Mouse (Mus musculus) liver, embryonic 12.5 days (tissue): Measurements from ENCODE around the gene Mtmr14. TPM values are rescaled to one million over a fixed set of nuclear protein-coding genes. Genes with fewer than 3 reads are reported as not detected.

Experiments used
- ATAC-seq: fragments of 200-750 bp; cut with Nextera tagmentation; 2 replicates; pipeline ENCODE4 v1.8.0; 2017; ENCODE audit warnings: moderate number of reproducible peaks, mild to moderate bottlenecking, moderate library complexity
- H3K27ac ChIP-seq: fragments of 300-500 bp; sonication (generic); 2 replicates; pipeline ENCODE4 v1.5.1; 2016; ENCODE audit warnings: mild to moderate bottlenecking
- H3K27me3 ChIP-seq: fragments of 300-500 bp; sonication (generic); replicated peaks from 2 replicates; pipeline ENCODE4 v1.6.1; 2016; ENCODE audit warnings: mild to moderate bottlenecking, moderate library complexity
- H3K36me3 ChIP-seq: fragments of 300-500 bp; sonication (generic); 2 replicates; pipeline ENCODE4 v1.6.1; 2016; ENCODE audit warnings: mild to moderate bottlenecking, moderate library complexity
- H3K4me1 ChIP-seq: fragments of 300-500 bp; sonication (generic); 2 replicates; pipeline ENCODE4 v1.6.1; 2016
- H3K4me2 ChIP-seq: fragments of 300-500 bp; sonication (generic); 2 replicates; pipeline ENCODE4 v1.6.1; 2016; ENCODE audit warnings: mild to moderate bottlenecking, moderate library complexity
- H3K4me3 ChIP-seq: fragments of 300-500 bp; sonication (generic); 2 replicates; pipeline ENCODE4 v1.5.1; 2016; ENCODE audit warnings: mild to moderate bottlenecking, moderate library complexity
- H3K9ac ChIP-seq: fragments of 300-500 bp; sonication (generic); 2 replicates; pipeline ENCODE4 v1.6.1; 2016; ENCODE audit warnings: mild to moderate bottlenecking, moderate library complexity
- H3K9me3 ChIP-seq: fragments of 300-500 bp; sonication (generic); replicated peaks from 2 replicates; pipeline ENCODE4 v1.6.1; 2016; ENCODE audit warnings: mild to moderate bottlenecking, moderate library complexity
- WGBS: fragments of 180-500 bp; shearing (Covaris S2); methylation state at CpG from one replicate; pipeline ENCODE4 v1.1.7; 2016; ENCODE audit not compliant: insufficient replicate concordance; 5-methylcytosine and 5-hydroxymethylcytosine counted together
- polyA plus RNA-seq: library from polyadenylated mRNA; unstranded; fragments of >200 nt; fragmentation: Nextera tagmentation; extraction: Ambion mirVana; gene quantifications from 2 replicates; pipeline ENCODE4 v1.2.1, GENCODE M21; 2016

Mtmr14 gene
- 24.8 and 26.5 TPM in 2 replicates for polyA plus RNA-seq

DNA sequence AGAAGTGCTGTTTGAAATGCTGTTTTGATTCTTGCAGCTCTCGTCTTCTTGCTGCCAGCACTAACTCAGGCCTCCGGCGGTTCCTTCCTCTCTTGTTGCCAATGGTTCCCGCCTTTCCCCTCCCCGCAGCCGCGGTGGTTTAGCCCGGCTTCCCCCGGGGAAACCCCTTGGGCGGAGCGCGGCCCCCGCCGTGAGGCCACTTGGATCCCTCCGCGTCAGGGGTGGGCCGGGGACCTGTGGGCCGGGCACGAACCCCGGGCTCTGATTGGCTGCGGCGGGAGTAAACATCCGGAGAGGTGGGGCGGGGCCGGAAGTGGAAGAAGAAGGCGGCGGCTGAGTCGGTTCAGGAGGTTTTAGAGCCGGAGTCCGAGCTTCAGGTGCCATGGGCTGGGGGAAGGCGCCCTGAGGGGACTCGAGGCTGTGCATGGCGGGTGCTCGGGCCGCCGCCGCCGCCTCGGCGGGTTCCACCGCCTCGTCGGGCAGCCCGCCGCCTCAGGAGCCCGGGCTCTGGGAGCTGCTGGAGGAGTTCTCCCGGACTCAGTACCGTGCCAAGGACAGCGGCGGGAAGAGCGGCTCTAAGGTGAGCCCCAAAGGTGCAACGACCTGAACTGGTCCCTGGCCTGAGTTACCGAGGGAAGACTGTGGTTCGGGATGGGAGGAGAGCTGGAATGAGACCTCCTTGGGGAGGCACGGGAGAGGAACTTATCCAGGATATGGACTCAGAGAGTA lies at the start of gene Mtmr14:
Mtmr14 (plus strand) TSS at position 302 of the 729 bp plus-strand sequence.
- H3K27ac ChIP-seq, result peak within 1 kb of the TSS; percentile 82
- H3K9me3 ChIP-seq, result no peaks in the 10 kb centered on the region
- under 1% methylated on average over 55 of the region's 55 CpGs for WGBS
- peaks cover 29% of the 10 kb centered on the region for H3K4me1 ChIP-seq
- H3K27me3 ChIP-seq, result 0 out of 2 replicates have a peak, but pooled peaks cover 3% of the 10 kb centered on the region
- H3K4me3 ChIP-seq, result peak within 1 kb of the TSS; percentile 97
- H3K9ac ChIP-seq, result peak within 1 kb of the TSS; percentile 94
- peak within 1 kb of the TSS; percentile 80 for H3K4me2 ChIP-seq
- H3K36me3 ChIP-seq, result peaks cover 25% of the 10 kb centered on the region
- ATAC-seq, result peak; percentile 98

DNA sequence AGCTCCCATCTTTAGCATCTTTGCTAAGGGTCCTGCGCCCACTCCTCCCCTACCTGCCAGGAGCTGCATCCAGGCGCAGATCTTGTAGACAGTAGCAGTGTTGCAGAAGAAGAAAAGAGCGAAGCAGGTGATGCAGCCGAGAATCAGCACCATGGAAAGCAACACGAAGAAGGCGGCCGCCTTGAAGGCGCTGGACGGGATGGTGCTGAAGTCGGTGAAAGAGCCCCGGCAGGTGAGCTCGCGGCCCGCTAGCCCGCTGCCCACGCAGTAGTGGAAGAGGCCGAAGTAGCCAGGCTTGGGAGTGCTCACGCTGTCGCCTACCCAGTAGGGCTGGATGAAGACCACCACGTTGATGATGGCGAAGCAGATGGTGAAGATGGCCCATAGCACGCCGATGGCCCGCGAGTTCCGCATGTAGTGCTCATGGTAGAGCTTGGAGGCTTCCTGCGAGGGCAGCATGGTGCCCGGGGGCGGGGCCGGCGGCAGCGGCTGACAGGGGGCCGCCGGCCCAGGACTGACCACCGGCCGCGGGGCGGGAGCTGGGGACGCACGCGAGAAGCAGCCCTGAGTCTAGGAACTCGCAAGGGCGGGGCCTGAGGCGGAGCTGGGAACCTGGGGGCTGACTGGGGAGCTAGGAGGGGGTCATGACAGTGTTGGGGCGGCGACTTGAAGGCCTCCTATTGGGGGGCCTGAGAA lies 43.7 kb upstream of the Mtmr14 start:
- H3K9ac ChIP-seq, result no peak overlapping the region
- 6% methylated on average over 46 of the region's 46 CpGs for WGBS
- peaks cover 73% of the 10 kb centered on the region for H3K27me3 ChIP-seq
- H3K4me1 ChIP-seq, result peaks cover 12% of the 10 kb centered on the region; the same call in 1 of the 2 replicates
- no peak overlapping the region for H3K27ac ChIP-seq
- H3K9me3 ChIP-seq, result no peaks in the 10 kb centered on the region
- H3K4me2 ChIP-seq, result peak overlapping the region; percentile 25
- no peak overlapping the region for H3K4me3 ChIP-seq
- no peaks in the 10 kb centered on the region for H3K36me3 ChIP-seq
- ATAC-seq, result no peak

DNA sequence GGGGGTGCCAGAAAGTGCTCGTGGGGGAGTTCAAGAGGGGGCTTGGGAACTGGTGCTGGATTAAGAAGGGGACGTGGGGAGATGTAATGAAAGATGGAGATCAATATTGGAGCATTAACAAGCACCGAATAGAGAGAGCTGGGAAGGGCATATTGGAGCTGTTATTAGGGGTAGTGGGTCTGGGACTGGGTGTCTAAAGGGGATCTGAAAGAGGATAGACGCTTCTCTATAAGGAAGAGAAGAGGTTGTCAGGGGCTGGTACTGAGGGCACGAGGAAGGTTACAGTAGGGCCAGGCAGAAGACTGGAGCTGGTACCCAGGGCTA lies 43.2 kb upstream of the Mtmr14 start:
- Histone ChIP-seq H3K4me1 (peaks cover 12% of the 10 kb centered on the region; the same call in 1 of the 2 replicates), H3K9me3 (no peaks in the 10 kb centered on the region), H3K4me3 (no peak overlapping the region), H3K27me3 (peaks cover 76% of the 10 kb centered on the region), H3K36me3 (no peaks in the 10 kb centered on the region), H3K9ac (no peak overlapping the region), H3K27ac (no peak overlapping the region), H3K4me2 (peak overlapping the region; percentile 65)
- no peak for ATAC-seq
- 5% methylated on average over 5 of the region's 5 CpGs for WGBS

DNA sequence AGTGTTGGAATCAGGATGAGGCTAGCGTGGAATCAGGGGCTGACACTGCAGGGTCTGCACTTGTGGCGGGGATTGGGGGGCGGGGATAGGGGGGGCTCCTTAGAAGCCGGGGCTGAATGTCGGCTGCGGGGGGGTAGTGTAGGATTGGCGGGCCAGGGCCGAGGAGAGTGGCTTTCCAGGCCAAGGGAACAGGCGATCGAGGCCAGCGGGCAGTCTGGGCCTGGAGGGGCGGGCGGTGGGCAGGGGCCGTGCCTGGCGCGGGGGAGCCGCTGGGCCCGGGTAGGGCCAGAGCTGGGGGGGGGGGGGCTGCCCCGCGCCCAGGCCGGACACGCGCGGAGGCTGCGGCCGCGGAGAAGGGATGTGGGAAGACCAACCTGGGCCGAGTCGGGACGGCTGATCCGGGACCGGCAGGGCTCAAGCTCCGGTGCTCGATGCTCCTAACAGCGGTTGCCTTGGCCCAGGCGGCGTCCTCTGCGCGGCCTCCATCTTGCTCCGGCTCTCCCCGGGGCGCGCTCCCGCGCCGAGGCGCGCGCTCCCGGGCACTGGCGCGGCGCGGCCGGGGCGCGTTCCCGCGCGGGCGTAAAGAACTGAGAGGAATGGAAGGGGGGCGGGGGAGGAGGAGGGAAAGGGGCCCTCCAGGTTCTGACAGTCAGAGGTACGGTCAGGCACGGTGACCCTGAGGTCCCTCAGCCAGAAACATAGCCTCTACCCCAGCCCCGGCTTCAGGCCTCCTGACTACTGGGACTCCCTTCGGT lies 42.6 kb upstream of the Mtmr14 start, which contains the start of gene Lhfpl4:
Lhfpl4 (minus strand) TSS at position 544 of the 755 bp plus-strand sequence.
- no peaks in the 10 kb centered on the region for H3K36me3 ChIP-seq
- no peak within 1 kb of the TSS for H3K27ac ChIP-seq
- no peak within 1 kb of the TSS for H3K9ac ChIP-seq
- H3K27me3 ChIP-seq, result peaks cover 76% of the 10 kb centered on the region
- H3K4me3 ChIP-seq, result peak within 1 kb of the TSS; percentile 45
- WGBS, result 4% methylated on average over 34 of the region's 66 CpGs
- ATAC-seq, result no peak
- peaks cover 12% of the 10 kb centered on the region; the same call in 1 of the 2 replicates for H3K4me1 ChIP-seq
- H3K4me2 ChIP-seq, result peak within 1 kb of the TSS; percentile 65
- H3K9me3 ChIP-seq, result no peaks in the 10 kb centered on the region

DNA sequence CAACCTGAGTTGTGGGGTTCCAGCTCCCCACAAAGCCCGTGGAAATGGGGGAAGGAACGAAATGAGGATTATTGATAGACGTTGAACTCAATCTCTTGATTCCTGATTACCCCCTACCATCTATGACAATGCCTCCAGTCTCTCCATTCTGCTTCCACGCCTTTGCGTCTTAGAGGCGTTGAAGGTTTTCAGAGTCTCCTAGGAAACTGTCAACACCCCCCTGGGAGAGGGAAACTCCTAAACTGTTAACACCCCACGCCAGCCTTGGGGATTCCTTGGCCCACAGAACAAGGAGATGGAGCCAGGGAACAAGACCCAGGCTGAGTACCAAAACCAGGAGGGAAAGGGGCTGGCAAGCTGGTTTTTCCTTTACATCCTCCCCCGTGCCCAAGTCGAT lies 42.0 kb upstream of the Mtmr14 start:
- Histone ChIP-seq H3K4me3 (no peak overlapping the region), H3K27me3 (peaks cover 76% of the 10 kb centered on the region), H3K36me3 (no peaks in the 10 kb centered on the region), H3K4me1 (peaks cover 12% of the 10 kb centered on the region; the same call in 1 of the 2 replicates), H3K4me2 (peak overlapping the region; percentile 65), H3K9ac (no peak overlapping the region), H3K27ac (no peak overlapping the region), H3K9me3 (no peaks in the 10 kb centered on the region)
- 12% methylated on average over 9 of the region's 9 CpGs for WGBS
- ATAC-seq, result no peak

DNA sequence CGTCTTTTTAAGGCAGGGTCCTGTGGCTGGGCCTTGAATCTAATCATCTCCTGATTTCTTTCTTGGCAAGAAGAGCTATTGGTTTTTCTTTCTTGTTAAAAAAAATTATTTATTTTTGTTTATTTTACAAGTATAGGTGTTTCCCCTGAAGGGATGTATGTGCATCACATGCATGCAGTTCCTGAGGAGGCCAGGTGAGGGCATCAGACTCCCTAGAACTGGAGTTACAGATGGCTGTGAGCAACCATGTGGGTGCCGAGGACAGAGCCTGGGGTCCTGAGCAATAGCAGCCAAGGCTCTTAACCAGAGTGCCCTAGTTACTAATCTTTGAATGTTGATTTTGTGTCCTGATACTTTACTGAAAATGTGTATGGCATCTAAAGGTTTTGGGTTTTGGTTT lies 21.4 kb upstream of the Mtmr14 start:
- Histone ChIP-seq H3K4me2 (no peak overlapping the region), H3K9me3 (no peaks in the 10 kb centered on the region), H3K4me3 (no peak overlapping the region), H3K9ac (no peak overlapping the region), H3K27me3 (no peaks in the 10 kb centered on the region), H3K36me3 (no peaks in the 10 kb centered on the region), H3K27ac (no peak overlapping the region), H3K4me1 (no peaks in the 10 kb centered on the region)
- WGBS, result 49% methylated on average over 2 of the region's 2 CpGs
- ATAC-seq, result no peak

GRCm38 (mm10) chr6:113225798-113226197 lies 11.8 kb upstream of the Mtmr14 start:
- H3K36me3 ChIP-seq, result no peaks in the 10 kb centered on the region
- WGBS, result 43% methylated on average over 4 of the region's 4 CpGs
- no peak overlapping the region for H3K4me3 ChIP-seq
- no peak for ATAC-seq
- H3K9me3 ChIP-seq, result no peaks in the 10 kb centered on the region
- 0 out of 2 replicates have a peak, but pooled peaks cover 3% of the 10 kb centered on the region for H3K27me3 ChIP-seq
- H3K27ac ChIP-seq, result no peak overlapping the region
- H3K4me2 ChIP-seq, result no peak overlapping the region
- no peaks in the 10 kb centered on the region for H3K4me1 ChIP-seq
- H3K9ac ChIP-seq, result no peak overlapping the region

DNA sequence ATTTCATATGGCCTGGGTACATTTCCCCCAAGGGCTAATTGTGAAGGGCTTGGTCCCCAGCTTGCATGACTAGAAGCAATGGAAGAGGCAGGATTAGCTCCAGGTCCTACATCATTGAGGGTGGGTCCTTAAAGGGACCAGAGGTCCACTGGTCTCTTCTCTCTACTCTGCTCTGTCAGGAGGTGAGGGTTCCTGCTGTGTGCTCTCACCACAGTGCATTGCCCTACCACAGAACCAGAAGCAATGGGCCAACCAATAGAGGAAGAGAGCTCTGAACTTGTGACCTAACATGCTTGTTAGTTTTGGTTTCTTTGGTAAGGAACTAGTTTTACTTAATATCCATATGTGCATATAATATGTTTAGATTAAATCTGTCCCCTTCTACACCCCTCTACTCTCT lies 10.9 kb upstream of the Mtmr14 start:
- H3K27ac ChIP-seq, result no peak overlapping the region
- H3K4me1 ChIP-seq, result no peaks in the 10 kb centered on the region
- 0 out of 2 replicates have a peak, but pooled peaks cover 5% of the 10 kb centered on the region for H3K9me3 ChIP-seq
- ATAC-seq, result no peak
- 0 out of 2 replicates have a peak, but pooled peaks cover 3% of the 10 kb centered on the region for H3K27me3 ChIP-seq
- H3K36me3 ChIP-seq, result no peaks in the 10 kb centered on the region
- no peak overlapping the region for H3K4me2 ChIP-seq
- no peak overlapping the region for H3K9ac ChIP-seq
- H3K4me3 ChIP-seq, result no peak overlapping the region

DNA sequence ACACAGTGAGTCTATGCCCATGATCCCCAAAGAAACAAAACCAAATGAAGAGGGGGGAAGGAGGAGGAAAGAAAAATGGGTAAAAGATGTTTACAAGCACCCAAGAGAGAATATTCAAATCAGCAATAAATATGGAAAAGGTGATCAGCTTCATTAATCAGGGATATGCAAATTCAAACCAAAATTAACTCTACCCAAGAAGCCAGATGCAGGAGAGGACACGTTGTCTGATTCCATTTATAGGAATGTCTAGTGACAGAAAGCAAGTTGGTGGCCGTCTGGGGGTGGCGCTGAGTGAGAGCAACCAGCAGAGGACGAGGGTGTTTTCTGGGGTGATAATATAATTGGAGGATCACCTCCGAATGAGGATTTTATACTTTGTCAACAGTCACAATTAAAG lies 2.5 kb upstream of the Mtmr14 start:
- H3K27me3 ChIP-seq, result 0 out of 2 replicates have a peak, but pooled peaks cover 3% of the 10 kb centered on the region
- no peak overlapping the region for H3K4me2 ChIP-seq
- H3K4me1 ChIP-seq, result peaks cover 26% of the 10 kb centered on the region
- peaks cover 5% of the 10 kb centered on the region for H3K36me3 ChIP-seq
- no peak overlapping the region for H3K4me3 ChIP-seq
- no peak for ATAC-seq
- no peak overlapping the region for H3K27ac ChIP-seq
- H3K9ac ChIP-seq, result no peak overlapping the region
- H3K9me3 ChIP-seq, result 0 out of 2 replicates have a peak, but pooled peaks cover 5% of the 10 kb centered on the region
- 64% methylated on average over 5 of the region's 5 CpGs for WGBS

DNA sequence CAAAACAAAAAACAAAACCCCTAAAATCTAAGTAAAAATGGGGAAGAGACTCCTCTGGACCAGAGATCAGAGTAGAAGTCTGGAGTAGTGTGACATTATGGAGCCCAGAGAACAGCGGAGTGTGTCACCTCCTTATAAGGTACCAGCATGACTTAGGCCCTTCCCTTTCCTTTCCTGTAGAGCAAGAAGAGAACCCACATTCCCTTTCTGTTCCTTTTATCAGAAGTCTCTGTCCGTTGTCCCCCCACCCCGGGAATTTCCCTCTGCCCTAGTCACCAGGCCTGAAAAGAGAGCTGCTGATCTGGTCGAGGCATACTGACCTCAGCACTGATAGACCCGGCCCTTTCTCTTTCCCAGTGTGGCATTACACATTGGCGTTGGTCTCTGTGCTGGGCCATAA lies 799 bp downstream of the Mtmr14 start:
- Histone ChIP-seq H3K4me1 (peaks cover 34% of the 10 kb centered on the region), H3K9ac (peak overlapping the region; percentile 94), H3K27ac (peak overlapping the region; percentile 82; the same call in 1 of the 2 replicates), H3K36me3 (peaks cover 30% of the 10 kb centered on the region), H3K4me2 (peak overlapping the region; percentile 80), H3K4me3 (peak overlapping the region; percentile 97), H3K27me3 (0 out of 2 replicates have a peak, but pooled peaks cover 3% of the 10 kb centered on the region), H3K9me3 (no peaks in the 10 kb centered on the region)
- WGBS, result 13% methylated on average over 6 of the region's 6 CpGs
- ATAC-seq, result no peak; the same call in 1 of the 2 replicates

- H3K9me3 ChIP-seq, result no peaks in the 10 kb centered on the region
- H3K27ac ChIP-seq, result no peak overlapping the region
- peaks cover 28% of the 10 kb centered on the region for H3K4me1 ChIP-seq
- ATAC-seq, result no peak
- no peaks in the 10 kb centered on the region for H3K27me3 ChIP-seq
- H3K9ac ChIP-seq, result no peak overlapping the region
- H3K4me2 ChIP-seq, result no peak overlapping the region
- WGBS, result 48% methylated on average over 1 of the region's 1 CpGs
- H3K36me3 ChIP-seq, result peaks cover 49% of the 10 kb centered on the region
- H3K4me3 ChIP-seq, result no peak overlapping the region
These were observed 5.1 kb downstream of the Mtmr14 start for GRCm38 (mm10) chr6:113242753-113243152.
